Mouse (Mus musculus) forebrain, postnatal 0 days (tissue): ENCODE data around the gene Efs. TPM values are rescaled to one million over a fixed set of nuclear protein-coding genes. Genes with fewer than 3 reads are reported as not detected.
A peak's percentile ranks its signal among the peaks of the same experiment; 100 is the strongest.
"Not testable (repeated sequence)": the region's sequence is repeated elsewhere in the genome, so short reads cannot be mapped to it uniquely, and the experiment has no call there.

Experiments
- ATAC-seq: fragments of 200-750 bp; cut with Nextera tagmentation; 2 replicates; pipeline ENCODE4 v1.8.0; 2017; ENCODE audit warnings: mild to moderate bottlenecking, moderate library complexity
- DNase-seq: peaks from one replicate; pipeline ENCODE4 v3.0.0-alpha.2; 2015
- H3K27ac ChIP-seq: fragments of 300-500 bp; sonication (generic); 2 replicates; pipeline ENCODE4 v1.5.1; 2014; ENCODE audit warnings: low read depth, mild to moderate bottlenecking, antibody characterized with exemption, low read length, moderate library complexity, mixed read lengths
- H3K27me3 ChIP-seq: fragments of 300-500 bp; sonication (generic); 2 replicates; pipeline ENCODE4 v1.6.1; 2014; ENCODE audit warnings: mild to moderate bottlenecking, low read length, mixed read lengths; ENCODE audit not compliant: insufficient read depth
- H3K36me3 ChIP-seq: fragments of 300-500 bp; sonication (generic); 2 replicates; pipeline ENCODE4 v1.6.1; 2014; ENCODE audit warnings: mild to moderate bottlenecking, moderate library complexity; ENCODE audit not compliant: insufficient read depth
- H3K4me1 ChIP-seq: fragments of 300-500 bp; sonication (generic); 2 replicates; pipeline ENCODE4 v1.6.1; 2014; ENCODE audit warnings: antibody characterized with exemption; ENCODE audit not compliant: insufficient read depth
- H3K4me2 ChIP-seq: fragments of 300-500 bp; sonication (generic); 2 replicates; pipeline ENCODE4 v1.6.1; 2014; ENCODE audit warnings: low read depth, mild to moderate bottlenecking, moderate library complexity
- H3K4me3 ChIP-seq: fragments of 300-500 bp; sonication (generic); 2 replicates; pipeline ENCODE4 v1.5.1; 2014; ENCODE audit warnings: low read depth, low read length, mixed read lengths
- H3K9ac ChIP-seq: fragments of 300-500 bp; sonication (generic); 2 replicates; pipeline ENCODE4 v1.6.1; 2014; ENCODE audit warnings: mild to moderate bottlenecking
- H3K9me3 ChIP-seq: fragments of 300-500 bp; sonication (generic); 2 replicates; pipeline ENCODE4 v1.6.1; 2016; ENCODE audit warnings: low read length
- CTCF ChIP-seq: sonication (generic); IDR thresholded peaks from 2 replicates; pipeline ENCODE4 v1.5.1; 2016; ENCODE audit warnings: antibody characterized with exemption, control low read depth, low read depth
- WGBS: fragments of 180-500 bp; shearing (Covaris S2); extraction: QIAGEN DNeasy Blood & Tissue Kit; methylation state at CpG from one replicate; pipeline ENCODE4 v1.1.7; 2014; 5-methylcytosine and 5-hydroxymethylcytosine counted together
- polyA plus RNA-seq: library from polyadenylated mRNA; unstranded; fragments of >200 nt; fragmentation: Nextera tagmentation; extraction: Ambion mirVana; gene quantifications from 2 replicates; pipeline ENCODE4 v1.2.1, GENCODE M21; 2015
- total RNA-seq: library from RNA; depleted of rRNA; stranded (reverse); fragments of >200 nt; gene quantifications from 2 replicates; pipeline ENCODE4 v1.2.3, GENCODE M21; 2014; rRNA removed

The Efs gene
- total RNA-seq (22.2 and 29.8 TPM in 2 replicates), polyA plus RNA-seq (13.4 and 13.5 TPM in 2 replicates)

GRCm38 (mm10) chr14:54925349-54926342 is at the start of gene Efs:
Efs (minus strand) TSS chr14:54926126.
- Histone ChIP-seq H3K4me2 (peak within 1 kb of the TSS; percentile 96), H3K9me3 (0 out of 2 replicates have a peak, but pooled peaks cover 8% of the 10 kb centered on the region), H3K9ac (peak within 1 kb of the TSS; percentile 82), H3K36me3 (peaks cover 1% of the 10 kb centered on the region; the same call in 1 of the 2 replicates), H3K27ac (peak within 1 kb of the TSS; percentile 87), H3K4me1 (peaks cover 7% of the 10 kb centered on the region; the same call in 1 of the 2 replicates), H3K4me3 (peak within 1 kb of the TSS; percentile 56), H3K27me3 (no peaks in the 10 kb centered on the region)
- peak; percentile 67 for DNase-seq
- no peak for TF ChIP-seq CTCF
- WGBS: 5% methylated on average over 57 of the region's 57 CpGs
- peak; percentile 57 for ATAC-seq

DNA sequence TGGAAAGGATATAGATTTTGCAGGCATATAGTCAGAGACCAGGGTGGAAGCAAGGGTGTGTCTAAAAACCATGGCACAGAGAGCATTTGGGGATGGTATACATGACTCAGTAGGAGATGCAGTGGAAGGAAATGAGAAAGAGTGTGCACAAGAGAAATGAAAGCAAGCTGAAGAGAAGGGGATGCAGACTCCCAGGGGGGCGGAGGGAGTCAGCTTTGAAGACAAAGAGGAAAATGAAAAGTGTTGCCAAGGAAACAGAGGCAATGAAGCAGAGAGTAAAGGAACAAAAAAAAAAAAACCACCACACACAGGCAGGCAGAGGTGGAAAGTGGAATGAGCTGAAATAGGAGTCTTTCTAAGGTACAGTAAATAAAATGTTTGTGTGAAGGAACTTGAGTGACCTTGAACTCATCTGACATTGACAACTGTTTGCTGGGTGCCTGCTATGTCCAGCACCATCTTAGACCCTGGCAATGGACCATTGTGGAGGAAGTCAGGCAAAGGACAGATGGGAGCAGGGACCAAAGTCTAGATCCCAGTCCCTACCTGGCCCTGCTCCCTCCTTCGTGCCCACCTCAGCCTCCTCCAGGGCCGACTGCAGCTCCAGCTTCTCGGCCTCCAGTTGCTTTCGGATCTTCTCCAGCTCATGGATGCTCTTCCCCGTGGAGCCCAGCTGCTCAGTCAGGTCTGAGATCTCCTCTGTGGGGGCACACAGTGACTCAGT is 48.3 kb upstream of the Efs start:
- H3K4me3 ChIP-seq: no peak overlapping the region
- H3K27ac ChIP-seq: peak overlapping the region; percentile 85
- no peak for TF ChIP-seq CTCF
- 68% methylated on average over 6 of the region's 6 CpGs for WGBS
- H3K27me3 ChIP-seq: no peaks in the 10 kb centered on the region
- ATAC-seq: peak; percentile 94
- peak; percentile 82 for DNase-seq
- H3K9me3 ChIP-seq: no peaks in the 10 kb centered on the region
- no peaks in the 10 kb centered on the region; the same call in 1 of the 2 replicates for H3K4me1 ChIP-seq
- H3K36me3 ChIP-seq: no peaks in the 10 kb centered on the region
- H3K9ac ChIP-seq: no peak overlapping the region
- H3K4me2 ChIP-seq: no peak overlapping the region

DNA sequence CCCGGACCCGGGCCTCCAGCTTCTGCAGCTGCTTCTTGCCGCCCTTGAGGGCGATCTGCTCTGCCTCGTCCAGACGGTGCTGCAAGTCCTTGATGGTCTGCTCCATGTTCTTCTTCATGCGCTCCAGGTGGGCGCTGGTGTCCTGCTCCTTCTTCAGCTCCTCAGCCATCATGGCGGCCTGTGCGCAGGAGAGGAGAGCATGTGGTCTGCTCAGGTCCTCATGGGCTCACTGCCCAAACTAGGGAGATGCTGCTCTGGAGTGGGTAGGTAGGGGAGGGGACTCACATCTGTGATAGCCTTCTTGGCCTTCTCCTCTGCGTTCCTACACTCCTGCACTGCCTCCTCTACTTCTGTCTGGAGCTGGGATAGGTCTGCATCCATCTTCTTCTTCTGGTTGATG is 46.9 kb upstream of the Efs start:
- H3K36me3 ChIP-seq, H3K4me1 ChIP-seq, H3K9me3 ChIP-seq, H3K27me3 ChIP-seq, DNase-seq, H3K4me3 ChIP-seq, H3K9ac ChIP-seq, ATAC-seq, H3K4me2 ChIP-seq: not testable (repeated sequence)
- peak overlapping the region; percentile 85; the same call in 1 of the 2 replicates for H3K27ac ChIP-seq
- WGBS: 94% methylated on average over 7 of the region's 11 CpGs

DNA sequence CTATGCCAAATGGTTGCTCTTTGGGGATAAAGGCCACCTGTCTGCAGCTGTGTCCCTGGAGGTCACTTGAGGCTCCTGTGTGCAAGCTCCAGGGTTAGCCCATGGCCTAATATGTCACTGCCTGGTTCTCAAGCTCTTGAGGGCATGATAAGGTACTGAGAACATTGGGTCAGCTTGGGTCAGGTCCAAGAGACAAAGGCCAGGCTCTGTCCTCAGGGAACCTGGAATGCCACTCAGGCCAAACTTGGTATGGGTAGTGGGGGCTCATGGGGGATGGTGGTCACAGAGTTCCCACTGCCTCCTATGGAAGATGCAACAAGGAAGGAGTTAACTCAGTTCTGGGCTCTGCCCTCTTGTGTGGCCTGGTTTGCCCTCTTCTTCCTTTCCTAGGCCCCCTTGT is 42.4 kb upstream of the Efs start:
- H3K9ac ChIP-seq: no peak overlapping the region
- TF ChIP-seq CTCF: no peak
- H3K4me1 ChIP-seq: no peaks in the 10 kb centered on the region
- no peaks in the 10 kb centered on the region for H3K9me3 ChIP-seq
- DNase-seq (no peak), ATAC-seq (no peak)
- no peaks in the 10 kb centered on the region for H3K36me3 ChIP-seq
- H3K4me3 ChIP-seq: no peak overlapping the region
- no peak overlapping the region for H3K4me2 ChIP-seq
- no peaks in the 10 kb centered on the region for H3K27me3 ChIP-seq
- H3K27ac ChIP-seq: no peak overlapping the region

- ATAC-seq (no peak), DNase-seq (no peak)
- Histone ChIP-seq H3K27ac (no peak overlapping the region), H3K36me3 (no peaks in the 10 kb centered on the region), H3K4me1 (no peaks in the 10 kb centered on the region), H3K9me3 (no peaks in the 10 kb centered on the region), H3K9ac (no peak overlapping the region), H3K27me3 (no peaks in the 10 kb centered on the region), H3K4me3 (no peak overlapping the region), H3K4me2 (no peak overlapping the region)
- TF ChIP-seq CTCF: no peak
- WGBS: 96% methylated on average over 3 of the region's 3 CpGs
Observed at GRCm38 (mm10) chr14:54967874-54968273, 41.9 kb upstream of the Efs start.

GRCm38 (mm10) chr14:54966320-54966977 is 40.5 kb upstream of the Efs start, which contains the start of gene Myh6:
Myh6 (minus strand) TSS chr14:54966927.
- Histone ChIP-seq H3K36me3 (no peaks in the 10 kb centered on the region), H3K27ac (no peak within 1 kb of the TSS), H3K4me3 (no peak within 1 kb of the TSS), H3K9me3 (no peaks in the 10 kb centered on the region), H3K9ac (no peak within 1 kb of the TSS), H3K4me2 (no peak within 1 kb of the TSS), H3K4me1 (no peaks in the 10 kb centered on the region), H3K27me3 (no peaks in the 10 kb centered on the region)
- DNase-seq: no peak
- TF ChIP-seq CTCF: no peak
- WGBS: 79% methylated on average over 7 of the region's 7 CpGs
- ATAC-seq: no peak
